Mouse (Mus musculus) yolk sac, embryonic 10.5 days (tissue): ENCODE results near the gene Pigm.

Source experiments
- DNase-seq: peaks from one replicate; pipeline ENCODE4 v3.0.0-alpha.2; 2017; ENCODE audit warnings: low spot score

The Pigm gene

GRCm38 (mm10) chr1:172414231-172414585 lies 37.9 kb downstream of the Pigm start:
- no peak for DNase-seq

GRCm38 (mm10) chr1:172415061-172415460 lies 38.7 kb downstream of the Pigm start:
- DNase-seq: no peak

GRCm38 (mm10) chr1:172418173-172418572 lies 41.8 kb downstream of the Pigm start:
- no peak for DNase-seq

DNA sequence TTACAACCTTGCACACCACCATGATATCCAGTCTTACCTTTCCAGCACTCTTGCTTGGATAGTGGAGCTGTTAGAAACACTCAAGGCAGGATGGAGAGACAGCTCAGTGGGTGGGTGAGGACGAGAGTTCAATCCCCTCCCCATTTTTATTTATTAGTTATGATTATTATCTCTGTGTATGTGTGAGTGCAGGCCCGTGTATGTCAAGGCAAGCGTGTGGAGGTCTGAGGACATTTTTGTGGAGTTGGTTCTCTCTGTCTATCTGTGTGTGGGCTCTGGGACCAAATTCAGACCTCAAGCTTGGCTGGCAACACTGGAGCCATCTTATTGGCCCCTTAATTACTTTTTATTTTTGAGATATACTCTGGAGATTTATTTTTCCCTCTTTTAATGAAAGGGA lies 42.3 kb downstream of the Pigm start:
- DNase-seq: no peak

DNA sequence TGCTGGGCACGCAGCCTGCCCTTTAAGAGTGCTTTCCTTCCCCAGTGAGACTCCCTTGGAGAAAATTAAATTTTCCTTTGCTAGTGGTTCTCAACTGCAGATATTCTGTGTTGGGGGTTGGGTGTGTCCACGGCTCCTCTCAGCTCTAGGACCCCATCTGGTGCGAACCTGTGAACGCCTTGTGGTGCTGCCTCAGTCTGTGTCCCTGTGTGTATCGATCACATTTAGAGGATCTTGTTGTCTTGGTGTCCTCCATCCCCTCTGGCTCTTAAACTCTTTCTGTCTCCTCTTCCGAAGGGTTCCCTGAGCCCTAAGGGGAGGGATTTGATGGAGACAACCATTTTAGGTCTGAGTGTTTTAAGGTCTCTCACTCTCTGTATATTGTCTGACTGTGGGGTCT lies 43.8 kb downstream of the Pigm start:
- DNase-seq: no peak

DNA sequence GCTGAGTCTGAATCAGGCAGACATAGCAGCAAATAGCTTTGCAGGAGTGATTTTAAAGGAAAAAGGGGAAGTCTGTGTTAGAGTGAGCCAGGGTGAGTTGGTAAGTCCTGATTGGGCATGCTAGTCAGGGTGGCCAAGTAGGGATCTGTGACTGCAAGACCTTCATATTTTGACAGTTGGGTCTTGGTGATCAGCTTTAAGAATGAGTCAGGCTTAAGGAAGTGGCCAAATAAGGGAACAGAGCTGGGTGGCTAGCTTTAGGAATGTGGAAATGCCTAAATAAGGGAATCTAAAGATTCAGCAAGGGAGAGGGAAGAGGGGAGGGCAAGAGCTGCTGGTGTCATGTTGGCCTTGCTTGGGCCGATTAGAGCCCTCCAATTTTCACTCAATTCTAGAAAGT lies 47.0 kb downstream of the Pigm start:
- no peak for DNase-seq

- DNase-seq: no peak
Measured at GRCm38 (mm10) chr1:172426419-172426818, 50.1 kb downstream of the Pigm start.

GRCm38 (mm10) chr1:172427841-172428240 lies 51.5 kb downstream of the Pigm start:
- DNase-seq: no peak

DNA sequence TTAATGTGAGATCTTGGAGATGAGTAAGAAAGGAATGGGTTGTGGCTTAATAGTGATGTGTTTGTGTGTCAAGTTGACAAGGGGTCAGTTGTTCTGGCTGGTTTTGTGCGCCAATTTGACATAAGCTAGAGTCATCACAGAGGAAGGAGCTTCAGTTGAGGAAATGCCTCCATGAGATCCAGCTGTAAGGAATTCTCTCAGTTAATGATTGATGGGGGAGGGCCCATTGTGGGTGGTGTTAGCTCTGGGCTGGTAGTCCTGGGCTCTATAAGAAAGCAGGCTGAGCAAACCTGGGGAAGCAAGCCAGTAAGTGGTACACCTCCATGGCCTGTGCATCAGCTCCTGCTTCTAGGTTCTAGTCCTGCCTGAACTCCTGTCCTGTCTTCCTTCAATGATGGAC lies 52.3 kb downstream of the Pigm start:
- DNase-seq: peak; percentile 44

- no peak for DNase-seq
Measured at GRCm38 (mm10) chr1:172430731-172431220, 54.4 kb downstream of the Pigm start.

GRCm38 (mm10) chr1:172431836-172432586 lies 55.7 kb downstream of the Pigm start:
- peak; percentile 73 for DNase-seq

GRCm38 (mm10) chr1:172432587-172432955 lies 56.2 kb downstream of the Pigm start:
- no peak for DNase-seq

- DNase-seq: peak; percentile 49
Measured at GRCm38 (mm10) chr1:172433012-172433850, 56.9 kb downstream of the Pigm start.
